Mouse (Mus musculus) thymus, adult 2 months (tissue): Measurements from ENCODE around the gene Stk24. TPM values are rescaled to one million over a fixed set of nuclear protein-coding genes. Genes with fewer than 3 reads are reported as not detected.

Source experiments
- DNase-seq: peaks from one replicate; pipeline ENCODE4 v3.0.0; 2021
- H3K27ac ChIP-seq: fragments of 200-500 bp; 2 replicates; pipeline ENCODE4 v1.5.1; 2012; ENCODE audit warnings: low read length, control low read depth; ENCODE audit not compliant: control insufficient read depth, insufficient read depth
- H3K27me3 ChIP-seq: fragments of 200-500 bp; 2 replicates; pipeline ENCODE4 v1.6.1; 2012; ENCODE audit warnings: mild to moderate bottlenecking, low read length, moderate library complexity, mixed read lengths; ENCODE audit not compliant: control insufficient read depth, insufficient read depth
- H3K36me3 ChIP-seq: fragments of 200-500 bp; 2 replicates; pipeline ENCODE4 v1.6.1; 2012; ENCODE audit warnings: mild to moderate bottlenecking, low read length, moderate library complexity; ENCODE audit not compliant: control insufficient read depth, insufficient read depth
- H3K4me1 ChIP-seq: fragments of 200-500 bp; replicated peaks from 2 replicates; pipeline ENCODE4 v1.6.1; 2012; ENCODE audit warnings: low read length; ENCODE audit not compliant: control insufficient read depth, insufficient read depth
- H3K4me3 ChIP-seq: fragments of 200-500 bp; 2 replicates; pipeline ENCODE4 v1.5.1; 2012; ENCODE audit warnings: mild to moderate bottlenecking, low read length, control low read depth, moderate library complexity; ENCODE audit not compliant: control insufficient read depth, insufficient read depth
- CTCF ChIP-seq: fragments of 200-500 bp; IDR thresholded peaks from 2 replicates; pipeline ENCODE4 v1.5.1; 2012; ENCODE audit warnings: mild to moderate bottlenecking, control low read depth, low read length, moderate library complexity, borderline replicate concordance; ENCODE audit not compliant: control insufficient read depth, poor library complexity, insufficient read depth; ENCODE audit errors: extremely low read depth
- POLR2A ChIP-seq: fragments of 200-500 bp; IDR thresholded peaks from 2 replicates; pipeline ENCODE4 v1.6.1; 2012; ENCODE audit warnings: mild to moderate bottlenecking, low read length, control low read depth, moderate library complexity; ENCODE audit not compliant: control insufficient read depth, poor library complexity, insufficient read depth; ENCODE audit errors: extremely low read depth
- whole genome bisulfite sequencing: fragments of 180-500 bp; shearing (Covaris S2); methylation state at CpG from one replicate; pipeline ENCODE4 v1.1.7; 2018; 5-methylcytosine and 5-hydroxymethylcytosine counted together
- polyA plus RNA-seq: library from polyadenylated mRNA; depleted of rRNA; stranded (reverse); fragments of >200 nt; gene quantifications from 2 replicates; pipeline ENCODE4 v1.2.3, GENCODE M21; 2012

Stk24 gene
- polyA plus RNA-seq, 1 experiment = 57.1 TPM

- no peak overlapping the region for H3K27ac ChIP-seq
- 96% methylated on average over 12 of the region's 12 CpGs for WGBS
- no peaks in the 10 kb centered on the region; the same call in 1 of the 2 replicates for H3K4me1 ChIP-seq
- H3K27me3 ChIP-seq = no peaks in the 10 kb centered on the region
- peaks cover 54% of the 10 kb centered on the region for H3K36me3 ChIP-seq
- no peak for DNase-seq
- TF ChIP-seq CTCF = no peak
- TF ChIP-seq POLR2A = no peak
- no peak overlapping the region for H3K4me3 ChIP-seq
Measured at GRCm38 (mm10) chr14:121294484-121294883, 85.3 kb downstream of the Stk24 start.

GRCm38 (mm10) chr14:121292391-121292790 lies 87.4 kb downstream of the Stk24 start:
- WGBS = 95% methylated on average over 3 of the region's 3 CpGs
- H3K27ac ChIP-seq = no peak overlapping the region
- H3K4me3 ChIP-seq = no peak overlapping the region
- no peaks in the 10 kb centered on the region for H3K27me3 ChIP-seq
- H3K36me3 ChIP-seq = peaks cover 54% of the 10 kb centered on the region
- no peaks in the 10 kb centered on the region; the same call in 1 of the 2 replicates for H3K4me1 ChIP-seq
- no peak for DNase-seq
- TF ChIP-seq CTCF (no peak), POLR2A (no peak)

- TF ChIP-seq POLR2A (no peak), CTCF (no peak)
- WGBS = 97% methylated on average over 8 of the region's 8 CpGs
- H3K36me3 ChIP-seq = peaks cover 53% of the 10 kb centered on the region
Measured at GRCm38 (mm10) chr14:121291881-121292280, 87.9 kb downstream of the Stk24 start.

GRCm38 (mm10) chr14:121285379-121286120 lies 94.3 kb downstream of the Stk24 start:
- no peak for DNase-seq
- 97% methylated on average over 14 of the region's 14 CpGs for WGBS
- TF ChIP-seq CTCF = no peak
- no peak for TF ChIP-seq POLR2A
- Histone ChIP-seq H3K4me3 (no peak overlapping the region), H3K27ac (no peak overlapping the region), H3K27me3 (no peaks in the 10 kb centered on the region; the same call in 1 of the 2 replicates), H3K4me1 (no peaks in the 10 kb centered on the region), H3K36me3 (peaks cover 29% of the 10 kb centered on the region)

More at GRCm38 (mm10) chr14:121291881-121292280, 87.9 kb downstream of the Stk24 start:
- H3K4me1 ChIP-seq = no peaks in the 10 kb centered on the region; the same call in 1 of the 2 replicates
- no peak overlapping the region for H3K27ac ChIP-seq
- H3K27me3 ChIP-seq = no peaks in the 10 kb centered on the region
- H3K4me3 ChIP-seq = no peak overlapping the region
- DNase-seq = no peak

GRCm38 (mm10) chr14:121281336-121281710 lies 98.5 kb downstream of the Stk24 start:
- Histone ChIP-seq H3K36me3 (peaks cover 17% of the 10 kb centered on the region), H3K4me3 (no peak overlapping the region), H3K27ac (no peak overlapping the region), H3K4me1 (no peaks in the 10 kb centered on the region), H3K27me3 (no peaks in the 10 kb centered on the region; the same call in 1 of the 2 replicates)
- no peak for TF ChIP-seq POLR2A
- TF ChIP-seq CTCF = no peak
- no peak for DNase-seq

GRCm38 (mm10) chr14:121280601-121281335 lies 99.0 kb downstream of the Stk24 start:
- H3K36me3 ChIP-seq = peaks cover 15% of the 10 kb centered on the region
- WGBS = 70% methylated on average over 16 of the region's 16 CpGs
- H3K27me3 ChIP-seq = no peaks in the 10 kb centered on the region; the same call in 1 of the 2 replicates
- DNase-seq = no peak
- H3K4me1 ChIP-seq = no peaks in the 10 kb centered on the region
- H3K27ac ChIP-seq = no peak overlapping the region
- H3K4me3 ChIP-seq = no peak overlapping the region
- TF ChIP-seq POLR2A (no peak), CTCF (no peak)

- Histone ChIP-seq H3K27me3 (no peaks in the 10 kb centered on the region), H3K4me3 (no peak overlapping the region), H3K27ac (no peak overlapping the region), H3K36me3 (peaks cover 10% of the 10 kb centered on the region), H3K4me1 (no peaks in the 10 kb centered on the region)
- peak; percentile 78 for DNase-seq
- TF ChIP-seq CTCF = peak; percentile 74
- TF ChIP-seq POLR2A = no peak
- WGBS = 47% methylated on average over 6 of the region's 6 CpGs
Measured at GRCm38 (mm10) chr14:121279106-121279505, 100.7 kb downstream of the Stk24 start.
